Mouse (Mus musculus) spleen, postnatal 36 days (tissue): ENCODE data around the gene Myg1.

Experiments used
- DNase-seq, 2 experiments: peaks; one replicate each; pipeline ENCODE4 v3.0.0; 2022; ENCODE audit warnings: low spot score in 2 of 2, mixed read lengths in 1 of 2

Gene Myg1

DNA sequence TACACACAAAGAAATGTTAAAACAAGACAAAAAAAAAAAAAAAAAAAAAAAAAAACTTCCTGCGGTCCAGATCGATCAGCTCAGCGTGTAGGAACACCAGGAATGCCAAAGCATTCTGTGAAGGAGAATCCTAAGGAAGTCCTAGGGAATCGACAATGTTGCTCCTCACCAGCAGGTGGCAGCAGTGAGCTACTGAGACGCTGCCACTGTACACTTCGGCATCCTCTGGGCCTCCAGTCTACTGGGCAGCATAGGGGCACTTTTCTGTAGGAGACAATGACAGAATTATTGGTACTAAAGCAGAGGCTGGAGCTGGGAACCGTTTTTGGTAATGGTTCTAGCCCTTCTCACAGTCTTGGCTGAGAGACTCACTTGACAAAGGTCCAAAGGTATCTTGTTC is 50.1 kb downstream of the Myg1 start:
- peak; percentile 55 to 63 for DNase-seq

DNA sequence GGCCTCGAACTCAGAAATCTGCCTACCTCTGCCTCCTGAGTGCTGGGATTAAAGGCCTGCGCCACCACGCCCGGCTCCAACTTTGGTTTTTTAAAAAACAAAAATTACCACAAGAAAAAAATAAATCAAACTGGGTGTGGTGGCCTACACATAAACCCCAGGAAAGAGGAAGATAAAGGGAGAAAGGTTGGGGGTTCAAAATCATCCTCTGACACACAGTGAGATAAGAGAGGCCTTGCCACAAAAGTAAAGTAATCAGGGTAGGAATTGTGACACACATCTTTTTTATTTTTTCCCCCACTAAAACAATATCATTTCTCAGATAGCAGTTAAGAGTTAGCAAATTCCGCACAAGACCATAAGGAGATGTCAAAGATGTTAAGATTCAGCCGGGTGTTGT is 52.2 kb downstream of the Myg1 start:
- no peak for DNase-seq

GRCm38 (mm10) chr15:102386640-102387039 is 55.1 kb downstream of the Myg1 start:
- no peak for DNase-seq
